Mouse (Mus musculus) layer of hippocampus, postnatal 14 days (tissue): ENCODE data around the gene Dnlz. TPM values are rescaled to one million over a fixed set of nuclear protein-coding genes. Genes with fewer than 3 reads are reported as not detected.
"Not testable (repeated sequence)": the region's sequence is repeated elsewhere in the genome, so short reads cannot be mapped to it uniquely, and the experiment has no call there.

Experiments used
- DNase-seq, 2 experiments: peaks; one replicate each; pipeline ENCODE4 v3.0.0; 2021 to 2022; ENCODE audit warnings: low spot score in 2 of 2, mixed read lengths in 1 of 2
- long read RNA-seq, 2 experiments: library from polyadenylated mRNA; stranded (forward); transcript quantifications; one replicate each; pipeline ENCODE4 v2.0.0; 2021
- total RNA-seq, 2 experiments: library from RNA; stranded (reverse); gene quantifications; 2 replicates each; pipeline ENCODE4 v1.2.3; 2021

The Dnlz gene
- 10 to 100 TPM; 25.9 TPM for total RNA-seq
- long read RNA-seq, experiment 1, transcript Dnlz-202 (2 exons, 2,766 nt): major isoform, 23 of 60 reads
- long read RNA-seq, experiment 1, transcript Dnlz-201 (3 exons, 2,916 nt): minor isoform, 16 of 60 reads
- long read RNA-seq, experiment 1, partial matches to known transcripts: 11 of 60 reads
- long read RNA-seq, experiment 1, other reads (novel, unspliced or antisense): 10 of 60 reads
- long read RNA-seq, experiment 2, transcript Dnlz-201 (3 exons, 2,916 nt): minor isoform, 39 of 110 reads
- long read RNA-seq, experiment 2, transcript Dnlz-202 (2 exons, 2,766 nt): major isoform, 45 of 110 reads
- long read RNA-seq, experiment 2, partial matches to known transcripts: 16 of 110 reads
- long read RNA-seq, experiment 2, other reads (novel, unspliced or antisense): 10 of 110 reads

GRCm38 (mm10) chr2:26351358-26352290 is at the start of gene Dnlz:
TSS of gene Dnlz (minus strand) at chr2:26352110.
- peak; percentile 93 to 95 for DNase-seq

GRCm38 (mm10) chr2:26401023-26401422 is 49.1 kb upstream of the Dnlz start:
- DNase-seq: no peak

GRCm38 (mm10) chr2:26400296-26400695 is 48.4 kb upstream of the Dnlz start:
- no peak for DNase-seq

GRCm38 (mm10) chr2:26399647-26400046 is 47.7 kb upstream of the Dnlz start:
- DNase-seq: no peak

GRCm38 (mm10) chr2:26398978-26399377 is 47.1 kb upstream of the Dnlz start:
- DNase-seq: no peak

GRCm38 (mm10) chr2:26391617-26392016 is 39.7 kb upstream of the Dnlz start:
- DNase-seq: no peak

GRCm38 (mm10) chr2:26390954-26391353 is 39.0 kb upstream of the Dnlz start:
- DNase-seq: no peak

- DNase-seq: peak; percentile 77 to 86
Measured at GRCm38 (mm10) chr2:26389154-26389690, 37.3 kb upstream of the Dnlz start, which contains the start of the genes Entr1 and Pmpca. TSS of gene Entr1 (minus strand) at chr2:26389316. TSS of gene Pmpca (plus strand) at chr2:26389339.

- DNase-seq: no peak
Measured at GRCm38 (mm10) chr2:26388682-26389153, 36.8 kb upstream of the Dnlz start.

GRCm38 (mm10) chr2:26387713-26388112 is 35.8 kb upstream of the Dnlz start:
- DNase-seq: no peak

- DNase-seq: not testable (repeated sequence)
Measured at GRCm38 (mm10) chr2:26380871-26381270, 29.0 kb upstream of the Dnlz start.

- peak; percentile 66 to 87 for DNase-seq
Measured at GRCm38 (mm10) chr2:26380131-26380771, 28.3 kb upstream of the Dnlz start, which contains the start of gene Snapc4. TSS of gene Snapc4 (minus strand) at chr2:26380653.

GRCm38 (mm10) chr2:26372396-26372795 is 20.5 kb upstream of the Dnlz start:
- DNase-seq: no peak

GRCm38 (mm10) chr2:26368572-26368971 is 16.7 kb upstream of the Dnlz start:
- DNase-seq: no peak

GRCm38 (mm10) chr2:26367911-26368310 is 16.0 kb upstream of the Dnlz start:
- DNase-seq: no peak

- no peak for DNase-seq
Measured at GRCm38 (mm10) chr2:26364738-26365465, 13.0 kb upstream of the Dnlz start.

GRCm38 (mm10) chr2:26363481-26363880 is 11.6 kb upstream of the Dnlz start:
- DNase-seq: no peak

GRCm38 (mm10) chr2:26362991-26363390 is 11.1 kb upstream of the Dnlz start:
- DNase-seq: no peak

- no peak for DNase-seq
Measured at GRCm38 (mm10) chr2:26360772-26361171, 8.9 kb upstream of the Dnlz start, which contains the start of gene Card9. TSS of gene Card9 (minus strand) at chr2:26360918.

GRCm38 (mm10) chr2:26359983-26360382 is 8.1 kb upstream of the Dnlz start:
- no peak for DNase-seq
